Mouse (Mus musculus) megakaryocyte, embryonic 14.5 days (primary cell): ENCODE results near the gene Heatr6.

Experiments
- FLI1 ChIP-seq: IDR thresholded peaks from 2 replicates; pipeline ENCODE4 v1.6.1; 2012; ENCODE audit warnings: low read length, inconsistent platforms, mixed read lengths
- GATA1 ChIP-seq: IDR thresholded peaks from 3 replicates; pipeline ENCODE4 v1.6.1; 2012; ENCODE audit warnings: mixed read lengths, low read length, inconsistent platforms, borderline replicate concordance

GRCm38 (mm10) chr11:83789259-83789658 lies 35.8 kb downstream of the Heatr6 start:
- TF ChIP-seq GATA1 (no peak), FLI1 (no peak)
